In genomic region chr3:97455286-97455685, GRCm38 (mm10) we compare ENCODE assay signal across 21 mouse cellular contexts. TPM values are rescaled to one million over a fixed set of nuclear protein-coding genes. Genes with fewer than 3 reads are reported as not detected.
DNase-seq lines count a peak whose midpoint lies in the region.
"Had no signal": no experiment of that assay in that cellular context is flagged by ENCODE, and none has a peak within 500 bp of the region (broad histone marks: within the 10 kb centered on the region; RNA-seq: fewer than 3 reads in every experiment).

No protein-coding gene starts in this region.

- intact Hi-C loops in gastrocnemius, postnatal 14 days (cut with DNase I; ENCODE audit: low total_unique reads): no loop called here

- peak; percentile 2 for DNase-seq in right cerebral cortex, adult 18-20 months
- DNase-seq in right cerebral cortex, postnatal 14 days: no peak
- DNase-seq in Muller cell, postnatal 12 days (ENCODE audit: inconsistent ontology term): peak; percentile 32
- DNase-seq in adrenal gland, adult 8-10 months: peak; percentile 73
- peak; percentile 30 for DNase-seq in fibroblast of lung, adult 2 months (ENCODE audit: low read depth)
- DNase-seq in gastrocnemius, postnatal 14 days: no peak
- no peak for DNase-seq in left cerebral cortex, adult 8-10 months (ENCODE audit: low spot score in 2 of 2)
- DNase-seq in heart, postnatal 4 days: no peak
- DNase-seq: cerebellum, adult 11 months; cerebellum, adult 9-11 months; gastrocnemius, postnatal 36 days; heart, adult 2 months; heart, postnatal 14 days; kidney, adult 18-20 months; lung, embryonic 14.5 days; thymus, adult 18-20 months; thymus, postnatal 36 days had no signal

RNA-seq across cellular contexts. Expression of gene Olfr1402, which starts 33.5 kb away (rescaled TPM):
- total RNA-seq in adrenal gland, adult 8-10 months (2022): not detected
- total RNA-seq in gastrocnemius, postnatal 14 days (2021): not detected
- total RNA-seq in left cerebral cortex, adult 8-10 months (2022): not detected
- not detected for total RNA-seq in heart, postnatal 4 days (2021)
- total RNA-seq: common myeloid progenitor, adult 5-6 weeks; gastrocnemius, postnatal 36 days; heart, adult 2 months; heart, postnatal 14 days; layer of hippocampus, adult 18-20 months; left cerebral cortex, postnatal 25 days; megakaryocyte, adult 5-6 weeks had no signal

Comparison
In these comparisons a context has a peak if more than half of its experiments do, and no peak if none do; other contexts are left out.
1. DNase-seq: peak in right cerebral cortex, adult 18-20 months (single experiment), Muller cell, postnatal 12 days (single experiment), adrenal gland, adult 8-10 months (single experiment) and fibroblast of lung, adult 2 months (single experiment); none in right cerebral cortex, postnatal 14 days (single experiment), gastrocnemius, postnatal 14 days (single experiment), left cerebral cortex, adult 8-10 months (0 of 2) and heart, postnatal 4 days (single experiment).